Mouse (Mus musculus): Measurements from ENCODE around the gene Tlk1. TPM values are rescaled to one million over a fixed set of nuclear protein-coding genes. Genes with fewer than 3 reads are reported as not detected.

Gene Tlk1
- polyA plus RNA-seq, 1 experiment from 2014 or later: 26.7 TPM

DNA sequence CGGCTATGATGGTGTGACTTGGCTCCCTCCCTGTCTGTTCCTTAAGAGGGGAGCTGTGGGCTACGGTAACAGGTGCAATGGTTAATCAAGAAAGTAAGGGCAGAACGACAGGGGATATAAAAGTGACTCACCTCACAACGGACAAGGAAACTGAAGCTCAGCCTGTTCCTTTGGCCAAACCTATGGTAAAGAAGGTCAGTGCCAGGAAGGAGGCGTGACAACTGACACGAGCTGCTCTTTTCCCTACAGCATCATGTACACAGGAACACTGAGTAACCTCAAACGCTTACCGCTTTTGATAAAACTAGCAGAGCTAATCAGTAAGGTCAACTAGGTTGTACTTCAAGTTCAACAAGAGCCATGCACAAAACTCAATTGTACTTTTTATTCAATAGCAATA, 42.0 kb downstream of the Tlk1 start:
- no peaks in the 10 kb centered on the region for H3K9me3 ChIP-seq (ENCODE audit: control insufficient read depth, low read length)
- no peaks in the 10 kb centered on the region for H3K36me3 ChIP-seq (ENCODE audit: control insufficient read depth, insufficient read depth, low read length)
- H3K9ac ChIP-seq (ENCODE audit: low read length): no peak overlapping the region
- no peak overlapping the region for H3K4me2 ChIP-seq (replicated peaks; ENCODE audit: low read depth)
- WGBS: 66% methylated on average over 8 of the region's 8 CpGs
- no peaks in the 10 kb centered on the region for H3K27me3 ChIP-seq (ENCODE audit: control insufficient read depth, insufficient read depth, low read length)
- no peak overlapping the region for H3K4me3 ChIP-seq (ENCODE audit: low read depth, low read length)
- no peaks in the 10 kb centered on the region for H3K4me1 ChIP-seq (replicated peaks; ENCODE audit: control insufficient read depth, insufficient read depth)
- ATAC-seq (ENCODE audit: low FRiP score, low TSS enrichment) (peak; percentile 87), DNase-seq (ENCODE audit: low spot score) (peak; percentile 61)
- TF ChIP-seq EP300 (optimal IDR thresholded peaks at IDR 0.05) (no peak), CTCF (IDR thresholded peaks at IDR 0.05; ENCODE audit: low read depth) (no peak)
- no peak overlapping the region for H3K27ac ChIP-seq (replicated peaks)

DNA sequence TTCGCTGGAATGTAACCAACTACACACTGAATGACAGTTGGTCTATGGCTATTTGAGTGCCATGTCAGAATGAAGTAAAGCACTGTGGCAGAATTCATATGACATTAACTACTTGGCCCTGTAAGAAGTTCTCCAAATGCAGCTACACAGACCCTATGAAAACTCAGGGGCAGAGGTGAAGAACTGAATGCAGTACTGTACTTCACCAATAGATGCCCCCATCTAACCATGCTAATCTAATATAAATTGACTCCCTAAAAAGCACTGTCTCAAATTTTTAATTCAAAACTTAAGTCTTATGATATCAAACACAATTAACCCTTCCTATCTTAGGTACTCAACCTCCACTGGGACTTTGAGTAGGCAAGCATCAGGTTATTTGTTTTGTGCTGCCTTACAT, 45.9 kb downstream of the Tlk1 start:
- Histone ChIP-seq H3K36me3 (ENCODE audit: control insufficient read depth, insufficient read depth, low read length) (no peaks in the 10 kb centered on the region), H3K9me3 (ENCODE audit: control insufficient read depth, low read length) (no peaks in the 10 kb centered on the region), H3K4me3 (ENCODE audit: low read depth, low read length) (no peak overlapping the region), H3K27ac (replicated peaks) (no peak overlapping the region), H3K4me1 (replicated peaks; ENCODE audit: control insufficient read depth, insufficient read depth) (no peaks in the 10 kb centered on the region), H3K9ac (ENCODE audit: low read length) (no peak overlapping the region), H3K4me2 (replicated peaks; ENCODE audit: low read depth) (no peak overlapping the region), H3K27me3 (ENCODE audit: control insufficient read depth, insufficient read depth, low read length) (no peaks in the 10 kb centered on the region)
- no peak for ATAC-seq (ENCODE audit: low FRiP score, low TSS enrichment)
- DNase-seq (ENCODE audit: low spot score): no peak
- peak; percentile 84 for TF ChIP-seq CTCF (IDR thresholded peaks at IDR 0.05; ENCODE audit: low read depth)
- no peak for TF ChIP-seq EP300 (optimal IDR thresholded peaks at IDR 0.05)
- 98% methylated on average over 1 of the region's 1 CpGs for WGBS

DNA sequence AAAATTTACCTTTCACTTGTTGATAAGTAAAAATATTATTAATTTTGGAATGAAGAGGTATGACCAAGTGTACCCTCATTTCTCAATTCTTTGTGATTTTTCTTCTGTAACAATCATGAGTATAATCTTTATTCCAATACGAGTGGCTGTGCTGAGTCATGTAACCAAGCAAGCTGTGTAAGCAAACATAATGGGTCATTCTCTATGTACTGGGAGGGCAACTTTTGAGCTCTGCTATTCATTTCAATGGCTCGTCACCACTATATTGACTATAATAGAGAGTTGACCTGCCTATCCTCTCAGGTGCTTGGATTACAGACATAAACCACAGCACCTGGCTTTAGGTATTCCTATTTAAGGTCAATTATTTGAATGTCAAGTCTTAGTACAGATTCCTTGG, 48.8 kb downstream of the Tlk1 start:
- H3K4me2 ChIP-seq (replicated peaks; ENCODE audit: low read depth): no peak overlapping the region
- DNase-seq (ENCODE audit: low spot score): no peak
- no peaks in the 10 kb centered on the region for H3K4me1 ChIP-seq (replicated peaks; ENCODE audit: control insufficient read depth, insufficient read depth)
- H3K4me3 ChIP-seq (ENCODE audit: low read depth, low read length): no peak overlapping the region
- H3K9me3 ChIP-seq (ENCODE audit: control insufficient read depth, low read length): no peaks in the 10 kb centered on the region
- no peaks in the 10 kb centered on the region for H3K27me3 ChIP-seq (ENCODE audit: control insufficient read depth, insufficient read depth, low read length)
- no peak overlapping the region for H3K27ac ChIP-seq (replicated peaks)
- WGBS: 50% methylated on average over 2 of the region's 2 CpGs
- no peak overlapping the region for H3K9ac ChIP-seq (ENCODE audit: low read length)
- no peak for TF ChIP-seq EP300 (optimal IDR thresholded peaks at IDR 0.05)
- no peak for TF ChIP-seq CTCF (IDR thresholded peaks at IDR 0.05; ENCODE audit: low read depth)
- ATAC-seq (ENCODE audit: low FRiP score, low TSS enrichment): peak; percentile 91
- H3K36me3 ChIP-seq (ENCODE audit: control insufficient read depth, insufficient read depth, low read length): no peaks in the 10 kb centered on the region

DNA sequence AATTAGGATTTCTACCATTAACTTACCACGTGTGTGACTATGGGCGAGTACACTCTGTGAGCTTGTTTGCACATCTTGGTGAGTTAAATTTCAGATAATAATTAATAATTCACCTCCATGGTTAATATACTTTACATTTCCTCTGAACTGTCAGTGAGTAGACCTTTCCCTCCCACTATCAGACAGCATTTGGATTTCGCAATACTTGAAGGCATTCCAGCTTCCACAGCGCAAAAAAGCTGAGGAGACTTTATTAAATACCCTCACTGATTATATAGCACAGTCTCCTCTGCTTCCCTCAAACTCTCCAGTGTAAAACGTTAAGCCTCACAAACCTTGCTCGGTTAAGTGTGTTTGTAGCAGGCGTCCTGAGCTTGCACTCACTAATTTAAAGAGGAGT, 60.8 kb downstream of the Tlk1 start:
- ATAC-seq (ENCODE audit: low FRiP score, low TSS enrichment) (no peak), DNase-seq (ENCODE audit: low spot score) (no peak)
- Histone ChIP-seq H3K27me3 (ENCODE audit: control insufficient read depth, insufficient read depth, low read length) (no peaks in the 10 kb centered on the region), H3K9me3 (ENCODE audit: control insufficient read depth, low read length) (no peaks in the 10 kb centered on the region), H3K27ac (replicated peaks) (no peak overlapping the region), H3K36me3 (ENCODE audit: control insufficient read depth, insufficient read depth, low read length) (no peaks in the 10 kb centered on the region), H3K4me1 (replicated peaks; ENCODE audit: control insufficient read depth, insufficient read depth) (no peaks in the 10 kb centered on the region), H3K4me2 (replicated peaks; ENCODE audit: low read depth) (no peak overlapping the region), H3K4me3 (ENCODE audit: low read depth, low read length) (no peak overlapping the region), H3K9ac (ENCODE audit: low read length) (no peak overlapping the region)
- WGBS: 37% methylated on average over 7 of the region's 7 CpGs
- TF ChIP-seq EP300 (optimal IDR thresholded peaks at IDR 0.05) (no peak), CTCF (IDR thresholded peaks at IDR 0.05; ENCODE audit: low read depth) (no peak)

DNA sequence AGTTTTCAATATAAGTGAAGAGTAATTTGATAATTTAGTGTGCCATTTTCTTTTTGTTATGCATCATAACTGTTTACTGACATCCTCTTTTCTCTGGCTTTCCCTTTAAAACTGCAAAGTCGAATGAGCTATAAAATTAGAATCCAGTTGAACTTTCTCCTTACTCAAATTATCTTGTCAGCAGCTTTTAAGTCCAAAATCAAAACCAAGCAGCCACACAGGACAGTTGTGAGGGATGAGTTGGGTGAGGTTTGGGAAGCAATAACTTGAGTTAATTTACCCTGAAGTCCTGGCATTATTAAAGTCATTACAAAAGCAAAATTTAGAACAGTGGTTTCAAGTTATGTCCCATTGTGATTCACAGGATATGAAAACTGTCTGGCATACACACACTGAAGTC, 62.8 kb downstream of the Tlk1 start:
- DNase-seq (ENCODE audit: low spot score) (no peak), ATAC-seq (ENCODE audit: low FRiP score, low TSS enrichment) (no peak)
- Histone ChIP-seq H3K4me3 (ENCODE audit: low read depth, low read length) (no peak overlapping the region), H3K9ac (ENCODE audit: low read length) (no peak overlapping the region), H3K4me1 (replicated peaks; ENCODE audit: control insufficient read depth, insufficient read depth) (no peaks in the 10 kb centered on the region), H3K27ac (replicated peaks) (no peak overlapping the region), H3K9me3 (ENCODE audit: control insufficient read depth, low read length) (no peaks in the 10 kb centered on the region), H3K27me3 (ENCODE audit: control insufficient read depth, insufficient read depth, low read length) (no peaks in the 10 kb centered on the region), H3K4me2 (replicated peaks; ENCODE audit: low read depth) (no peak overlapping the region), H3K36me3 (ENCODE audit: control insufficient read depth, insufficient read depth, low read length) (no peaks in the 10 kb centered on the region)
- 76% methylated on average over 1 of the region's 1 CpGs for WGBS
- TF ChIP-seq EP300 (optimal IDR thresholded peaks at IDR 0.05) (no peak), CTCF (IDR thresholded peaks at IDR 0.05; ENCODE audit: low read depth) (no peak)

DNA sequence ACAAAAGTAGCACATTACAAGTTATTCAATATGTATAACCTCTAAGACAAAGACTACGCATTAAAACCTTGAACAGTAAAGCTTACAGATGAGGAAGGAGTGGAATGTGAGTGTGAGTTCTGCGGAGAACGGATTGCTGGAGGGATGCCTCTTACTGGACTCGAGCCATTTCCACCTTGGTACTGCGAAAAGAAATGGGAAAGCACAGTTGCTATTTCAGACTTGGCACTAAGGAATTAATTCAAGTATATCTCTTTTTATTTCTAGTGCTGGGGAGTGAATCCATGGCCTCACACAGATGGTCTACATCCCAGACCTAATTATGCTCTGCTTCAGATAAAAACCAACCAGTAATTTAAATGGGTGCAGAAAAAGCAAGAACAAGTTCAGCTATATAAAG, 73.4 kb downstream of the Tlk1 start:
- Histone ChIP-seq H3K9me3 (ENCODE audit: control insufficient read depth, low read length) (no peaks in the 10 kb centered on the region), H3K27ac (replicated peaks) (no peak overlapping the region), H3K4me1 (replicated peaks; ENCODE audit: control insufficient read depth, insufficient read depth) (no peaks in the 10 kb centered on the region), H3K4me3 (ENCODE audit: low read depth, low read length) (no peak overlapping the region), H3K4me2 (replicated peaks; ENCODE audit: low read depth) (no peak overlapping the region), H3K27me3 (ENCODE audit: control insufficient read depth, insufficient read depth, low read length) (no peaks in the 10 kb centered on the region), H3K9ac (ENCODE audit: low read length) (no peak overlapping the region), H3K36me3 (ENCODE audit: control insufficient read depth, insufficient read depth, low read length) (no peaks in the 10 kb centered on the region)
- ATAC-seq (ENCODE audit: low FRiP score, low TSS enrichment) (no peak), DNase-seq (ENCODE audit: low spot score) (no peak)
- TF ChIP-seq EP300 (optimal IDR thresholded peaks at IDR 0.05): no peak
- TF ChIP-seq CTCF (IDR thresholded peaks at IDR 0.05; ENCODE audit: low read depth): no peak
- WGBS: 94% methylated on average over 5 of the region's 5 CpGs
